Mouse (Mus musculus): ENCODE results near the gene Prrt4. TPM values are rescaled to one million over a fixed set of nuclear protein-coding genes. Genes with fewer than 3 reads are reported as not detected.

Gene Prrt4
- 3.7 and 5.0 TPM in 2 replicates for polyA plus RNA-seq (2015; fragmentation: Nextera tagmentation; extraction: Ambion mirVana)

DNA sequence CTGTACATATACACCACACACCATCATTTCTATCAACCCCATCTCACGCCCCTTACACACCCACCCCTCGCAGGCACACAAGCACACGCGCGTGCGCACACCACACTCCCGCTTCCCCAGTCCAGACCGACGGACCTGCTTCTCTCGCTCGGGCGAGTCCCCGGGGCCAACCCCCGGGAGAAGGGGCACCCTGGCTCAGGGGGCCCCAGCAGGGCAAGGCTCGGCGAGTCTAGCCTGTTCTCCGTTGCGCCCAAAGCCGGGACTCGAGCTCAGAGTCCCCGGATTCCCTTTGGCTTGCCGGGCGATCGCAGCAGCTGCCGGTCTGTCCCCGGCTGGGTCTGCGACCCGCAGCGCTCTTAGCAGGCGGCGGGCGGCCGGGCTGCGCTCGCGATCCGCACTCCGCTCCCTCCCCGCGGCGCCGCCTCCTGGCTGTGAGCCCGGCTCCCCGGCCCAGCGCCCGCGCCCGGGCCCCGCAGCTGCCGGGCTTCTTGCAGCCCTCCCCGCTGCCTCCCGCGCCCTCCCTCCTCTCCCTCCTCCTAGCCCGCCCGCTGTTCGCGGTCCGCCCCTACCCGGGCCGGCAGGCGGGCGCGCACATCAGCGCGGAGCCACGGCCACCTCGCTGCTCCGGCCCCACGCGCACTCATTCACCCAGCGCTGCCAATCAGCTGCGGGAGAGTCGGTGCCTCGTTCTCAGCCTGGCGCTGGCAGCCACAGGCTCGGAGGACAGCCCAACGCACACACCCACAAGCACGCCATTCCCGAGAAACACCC lies at the start of gene Prrt4:
Gene Prrt4, minus strand, starts transcription at position 697 of the 771 bp plus-strand sequence.

DNA sequence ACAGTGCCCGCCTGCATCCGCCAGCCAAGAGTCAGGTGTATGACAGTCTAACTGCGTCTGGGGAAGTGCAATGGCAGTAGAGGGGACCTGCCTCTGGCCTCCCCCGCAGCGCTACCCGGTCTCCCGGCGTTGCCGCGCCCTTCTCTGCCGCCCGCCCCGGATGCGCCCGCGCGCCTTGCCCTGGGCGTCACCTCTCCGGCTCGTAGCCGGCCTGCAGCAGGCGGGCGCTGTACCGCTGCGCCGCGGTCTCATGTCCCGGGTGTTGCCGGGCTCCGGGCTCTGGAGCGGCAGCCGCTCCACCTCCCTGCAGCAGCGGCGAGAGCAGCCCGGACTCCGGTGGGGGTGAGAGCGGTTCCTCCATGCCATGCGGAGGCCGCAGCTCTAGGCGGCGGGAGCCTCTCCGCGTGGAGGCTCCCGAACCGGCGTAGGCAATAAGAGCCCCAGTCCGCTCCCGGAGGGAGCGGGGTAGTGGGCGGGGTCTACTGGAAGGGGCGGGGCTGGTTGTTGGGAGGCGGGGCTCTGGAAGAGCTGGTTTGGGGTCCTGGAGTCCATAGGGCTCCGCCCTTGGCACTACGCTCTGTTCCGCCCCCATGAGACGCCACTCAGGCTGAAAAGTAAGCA lies 36.6 kb upstream of the Prrt4 start, which contains the start of gene Impdh1:
Gene Impdh1, minus strand, starts transcription at position 484 of the 621 bp plus-strand sequence.

DNA sequence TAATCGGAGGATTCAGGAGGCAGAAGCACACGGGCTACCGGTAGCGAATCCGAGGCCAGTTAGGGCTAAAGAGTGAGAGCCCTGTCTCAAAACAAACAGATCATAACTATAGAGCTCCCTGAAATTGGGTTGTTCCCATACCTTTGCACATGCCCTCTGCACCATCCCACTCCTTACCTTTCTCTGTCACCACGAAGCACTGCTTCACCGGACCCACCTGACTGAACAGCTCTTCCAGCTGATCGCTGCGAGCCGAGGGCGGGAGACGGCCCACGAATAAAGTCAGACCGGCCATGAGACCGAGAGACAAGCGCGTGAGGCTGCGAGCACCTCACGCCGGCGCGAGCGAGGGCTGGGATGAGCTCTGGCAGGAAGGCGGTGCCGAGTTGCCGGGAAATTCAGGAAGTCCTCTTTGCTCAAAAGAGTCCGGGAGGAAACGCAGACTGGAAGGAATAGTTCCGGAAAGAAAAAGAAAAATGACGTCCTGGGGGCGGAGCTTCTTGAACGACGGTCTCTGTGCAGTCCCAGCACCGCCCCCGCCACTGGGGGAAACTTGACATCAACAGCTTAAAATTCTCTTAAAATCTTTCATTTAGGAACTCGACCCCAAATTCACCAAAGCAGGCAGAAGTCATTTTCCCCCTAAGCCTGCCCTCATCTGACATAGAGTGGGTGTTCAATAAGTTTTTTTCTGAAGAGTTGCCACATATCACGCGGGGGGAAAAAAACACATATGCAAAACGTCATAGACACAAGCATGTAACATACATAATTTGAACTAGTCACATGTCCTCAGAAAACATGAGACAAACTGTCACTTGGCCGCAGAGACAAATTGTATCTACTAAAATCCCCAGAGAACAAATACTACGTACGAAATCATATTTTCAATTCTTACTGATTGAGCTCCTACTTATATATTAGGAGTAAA lies 14.8 kb downstream of the Prrt4 start, which contains the start of gene Rbm28:
Gene Rbm28, minus strand, starts transcription at position 693 of the 931 bp plus-strand sequence.

Small RNAs within 50 kb of the gene (microRNA-seq; reads per million reads assigned to microRNA genes)
- not detected for gene Gm24303 (ENCODE audit: borderline replicate concordance, insufficient number of aligned reads)

Other genes with a start within 250 kb of the Prrt4 start
- gene Lep, start 119.4 kb downstream of the Prrt4 start, polyA plus RNA-seq (2015; fragmentation: Nextera tagmentation; extraction: Ambion mirVana), result not detected in 2 replicates
- gene Rbm28, start 14.6 kb downstream of the Prrt4 start, polyA plus RNA-seq (2015; fragmentation: Nextera tagmentation; extraction: Ambion mirVana), result 14.1 and 17.4 TPM in 2 replicates
- gene Impdh1, start 36.8 kb upstream of the Prrt4 start, polyA plus RNA-seq (2015; fragmentation: Nextera tagmentation; extraction: Ambion mirVana), result 23.4 and 44.1 TPM in 2 replicates
- 35.7 and 39.2 TPM in 2 replicates for gene Hilpda, start 92.9 kb upstream of the Prrt4 start, polyA plus RNA-seq (2015; fragmentation: Nextera tagmentation; extraction: Ambion mirVana)
- 0.22 TPM in 1 of 2 replicates, not detected in the other for gene Fam71f2, start 100.0 kb upstream of the Prrt4 start, polyA plus RNA-seq (2015; fragmentation: Nextera tagmentation; extraction: Ambion mirVana)
- 0.11 TPM in 1 of 2 replicates, not detected in the other for gene Fam71f1, start 139.6 kb upstream of the Prrt4 start, polyA plus RNA-seq (2015; fragmentation: Nextera tagmentation; extraction: Ambion mirVana)
- 204 and 210 TPM in 2 replicates for gene Calu, start 168.5 kb upstream of the Prrt4 start, polyA plus RNA-seq (2015; fragmentation: Nextera tagmentation; extraction: Ambion mirVana)
- 0.28 and 1.2 TPM in 2 replicates for gene Opn1sw, start 208.9 kb upstream of the Prrt4 start, polyA plus RNA-seq (2015; fragmentation: Nextera tagmentation; extraction: Ambion mirVana)
- 8.8 and 13.6 TPM in 2 replicates for gene Ccdc136, start 216.7 kb upstream of the Prrt4 start, polyA plus RNA-seq (2015; fragmentation: Nextera tagmentation; extraction: Ambion mirVana)